Mouse (Mus musculus) MEL (cell line): Measurements from ENCODE around the gene Ppm1m. TPM values are rescaled to one million over a fixed set of nuclear protein-coding genes. Genes with fewer than 3 reads are reported as not detected.
A peak's percentile ranks its signal among the peaks of the same experiment; 100 is the strongest.

Experiments used
- DNase-seq: peaks from one replicate; pipeline ENCODE4 v3.0.0; 2011; ENCODE audit warnings: low read depth, low spot score
- H3K27ac ChIP-seq: 2 replicates; pipeline ENCODE4 v1.5.1; 2012; ENCODE audit warnings: low read depth, mild to moderate bottlenecking, control low read depth, low read length, moderate library complexity; ENCODE audit not compliant: control insufficient read depth
- H3K27me3 ChIP-seq, 2 experiments: fragments of 150-350 bp in 1 of 2; sonication (generic) in 1 of 2; 2 replicates each; pipeline ENCODE4 v1.6.1; 2012; ENCODE audit warnings: low read length in 2 of 2, mild to moderate bottlenecking in 2 of 2, improper control_type of control experiment in 1 of 2, moderate library complexity in 1 of 2; ENCODE audit not compliant: insufficient read depth in 2 of 2, control insufficient read depth in 1 of 2
- H3K36me3 ChIP-seq, 2 experiments: 2 replicates each; pipeline ENCODE4 v1.6.1; 2012 to 2014; ENCODE audit warnings: low read length in 2 of 2, improper control_type of control experiment in 1 of 2, inconsistent platforms in 1 of 2, mild to moderate bottlenecking in 1 of 2; ENCODE audit not compliant: insufficient read depth in 2 of 2, control insufficient read depth in 1 of 2
- H3K4me1 ChIP-seq, 2 experiments: fragments of 150-350 bp in 1 of 2; sonication (generic) in 1 of 2; 2 replicates each; pipeline ENCODE4 v1.6.1; 2012; ENCODE audit warnings: low read length in 2 of 2, improper control_type of control experiment in 1 of 2, mild to moderate bottlenecking in 1 of 2; ENCODE audit not compliant: insufficient read depth in 2 of 2, control insufficient read depth in 1 of 2
- H3K4me3 ChIP-seq, 2 experiments: fragments of 150-350 bp in 1 of 2; sonication (generic) in 1 of 2; 2 replicates each; pipeline ENCODE4 v1.5.1; 2012; ENCODE audit warnings: low read depth in 2 of 2, low read length in 2 of 2, mild to moderate bottlenecking in 2 of 2, moderate library complexity in 2 of 2, control low read depth in 1 of 2, improper control_type of control experiment in 1 of 2; ENCODE audit not compliant: control insufficient read depth in 1 of 2, insufficient read depth in 1 of 2
- H3K79me2 ChIP-seq: 2 replicates; pipeline ENCODE4 v1.6.1; 2012; ENCODE audit warnings: mild to moderate bottlenecking, low read length, moderate library complexity; ENCODE audit not compliant: control insufficient read depth, poor library complexity, insufficient read depth
- H3K9ac ChIP-seq: 2 replicates; pipeline ENCODE4 v1.6.1; 2012; ENCODE audit warnings: low read depth, mild to moderate bottlenecking, control low read depth, low read length, moderate library complexity; ENCODE audit not compliant: control insufficient read depth, poor library complexity, severe bottlenecking
- H3K9me3 ChIP-seq: fragments of 150-350 bp; sonication (generic); replicated peaks from 2 replicates; pipeline ENCODE4 v1.6.1; 2012; ENCODE audit warnings: mild to moderate bottlenecking, low read length, improper control_type of control experiment, moderate library complexity; ENCODE audit not compliant: insufficient read depth
- GABPA ChIP-seq: IDR thresholded peaks from 2 replicates; pipeline ENCODE4 v1.6.1; 2012; ENCODE audit warnings: low read depth, mild to moderate bottlenecking, inconsistent platforms, low read length, improper control_type of control experiment, moderate library complexity
- JUND ChIP-seq: IDR thresholded peaks from 2 replicates; pipeline ENCODE4 v1.6.1; 2011; ENCODE audit warnings: low read depth, mild to moderate bottlenecking, improper control_type of control experiment, low read length
- MAX ChIP-seq: IDR thresholded peaks from 2 replicates; pipeline ENCODE4 v1.6.1; 2011; ENCODE audit warnings: low read length, improper control_type of control experiment
- MAZ ChIP-seq: IDR thresholded peaks from 2 replicates; pipeline ENCODE4 v1.6.1; 2012; ENCODE audit warnings: low read depth, mild to moderate bottlenecking, inconsistent platforms, low read length, improper control_type of control experiment
- MEF2A ChIP-seq: IDR thresholded peaks from 2 replicates; pipeline ENCODE4 v1.6.1; 2014; ENCODE audit warnings: low read depth, mild to moderate bottlenecking, inconsistent platforms, low read length, improper control_type of control experiment; ENCODE audit not compliant: poor library complexity, insufficient replicate concordance, severe bottlenecking; ENCODE audit errors: extremely low read depth
- MXI1 ChIP-seq: IDR thresholded peaks from 2 replicates; pipeline ENCODE4 v1.6.1; 2011; ENCODE audit warnings: mild to moderate bottlenecking, low read depth, low read length, improper control_type of control experiment
- MYC ChIP-seq: IDR thresholded peaks from 2 replicates; pipeline ENCODE4 v1.6.1; 2011; ENCODE audit warnings: low read depth, mild to moderate bottlenecking, low read length, improper control_type of control experiment, moderate library complexity
- NRF1 ChIP-seq: IDR thresholded peaks from 2 replicates; pipeline ENCODE4 v1.6.1; 2014; ENCODE audit warnings: low read depth, mild to moderate bottlenecking, inconsistent platforms, low read length, improper control_type of control experiment, moderate library complexity; ENCODE audit not compliant: poor library complexity, insufficient read depth, severe bottlenecking
- POLR2AphosphoS2 ChIP-seq: IDR thresholded peaks from 2 replicates; pipeline ENCODE4 v1.6.1; 2011; ENCODE audit warnings: low read length, improper control_type of control experiment
- SIN3A ChIP-seq: IDR thresholded peaks from 2 replicates; pipeline ENCODE4 v1.6.1; 2012; ENCODE audit warnings: low read length, improper control_type of control experiment, inconsistent platforms
- SMC3 ChIP-seq: IDR thresholded peaks from 2 replicates; pipeline ENCODE4 v1.6.1; 2011; ENCODE audit warnings: low read depth, low read length, improper control_type of control experiment
- TAL1 ChIP-seq: IDR thresholded peaks from 2 replicates; pipeline ENCODE4 v1.6.1; 2012; ENCODE audit warnings: mild to moderate bottlenecking, inconsistent platforms, low read length, moderate library complexity, mixed read lengths
- TBP ChIP-seq: IDR thresholded peaks from 2 replicates; pipeline ENCODE4 v1.8.0; 2011; ENCODE audit warnings: low read depth, low read length, improper control_type of control experiment
- TCF12 ChIP-seq: IDR thresholded peaks from 2 replicates; pipeline ENCODE4 v1.6.1; 2014; ENCODE audit warnings: low read depth, mild to moderate bottlenecking, inconsistent platforms, low read length, improper control_type of control experiment, moderate library complexity
- ZNF384 ChIP-seq: IDR thresholded peaks from 2 replicates; pipeline ENCODE4 v1.6.1; 2012; ENCODE audit warnings: low read depth, mild to moderate bottlenecking, inconsistent platforms, low read length, improper control_type of control experiment
- polyA plus RNA-seq, 2 experiments: library from polyadenylated mRNA; stranded (reverse) in 1 of 2; unstranded in 1 of 2; fragments of >175 nt in 1 of 2; fragments of >200 nt in 1 of 2; gene quantifications; 2 replicates each; pipeline versions ENCODE4 v1.2.1 to v1.2.4; 2012; ENCODE audit warnings: low replicate concordance in 2 of 2, low read depth in 1 of 2; ENCODE audit not compliant: insufficient read length in 2 of 2, insufficient read depth in 1 of 2, missing spikeins in 1 of 2
- total RNA-seq: library from RNA; depleted of rRNA; stranded (reverse); fragments of 300-350 nt; gene quantifications from 2 replicates; pipeline ENCODE4 v1.2.3, GENCODE M21; 2012

Ppm1m gene
- total and polyA plus RNA-seq, 3 experiments = 34.2 to 47.2 TPM; not detected in 1

DNA sequence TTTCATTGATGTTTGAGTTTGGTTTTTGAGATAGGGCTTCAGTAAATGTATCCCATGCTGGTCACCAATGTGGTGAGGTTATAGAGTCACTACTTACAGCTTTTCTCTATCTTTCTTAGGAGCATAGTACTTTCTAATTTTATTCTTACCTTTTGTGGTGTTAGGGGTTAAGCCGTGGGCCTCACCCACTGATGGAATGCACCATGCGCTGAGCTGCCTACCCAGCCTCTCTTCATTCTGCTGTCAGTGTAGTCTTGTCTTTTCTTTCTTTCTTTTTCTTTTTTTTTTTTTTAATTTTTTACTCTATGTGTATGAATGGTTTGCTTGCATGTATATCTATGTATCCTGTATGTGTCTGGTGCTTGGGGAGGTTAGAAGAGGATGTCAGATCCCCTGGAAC, 20.1 kb downstream of the Ppm1m start:
- Histone ChIP-seq H3K79me2 (peaks cover 29% of the 10 kb centered on the region), H3K27me3 (no peaks in the 10 kb centered on the region), H3K4me3 (no peak overlapping the region), H3K9ac (no peak overlapping the region), H3K9me3 (no peaks in the 10 kb centered on the region), H3K4me1 (peaks cover 0 to 9% of the 10 kb centered on the region in 2 experiments; a peak in 3 of 4 replicates), H3K27ac (no peak overlapping the region), H3K36me3 (peaks cover 14 to 54% of the 10 kb centered on the region in 2 experiments)
- DNase-seq = no peak
- no peak for TF ChIP-seq SMC3

DNA sequence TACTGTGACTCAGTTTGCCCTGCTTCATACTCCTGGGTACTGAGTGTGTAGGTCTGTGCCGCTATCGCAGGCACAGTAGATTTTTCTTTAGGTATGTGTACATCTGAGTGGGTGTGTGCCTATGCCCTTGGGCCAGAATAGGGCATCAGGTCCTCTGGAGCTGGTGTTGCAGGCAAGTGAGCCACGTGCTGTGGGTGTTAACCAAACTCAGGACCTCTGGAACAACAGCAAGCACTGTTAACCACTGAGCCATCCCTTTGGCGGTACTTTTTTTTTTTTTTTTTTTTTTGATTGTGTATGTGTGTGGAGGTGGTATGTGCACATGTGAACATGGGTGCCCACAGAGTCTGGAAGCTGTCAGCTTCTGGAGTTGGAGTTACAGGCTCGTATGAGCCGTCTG, 21.7 kb downstream of the Ppm1m start:
- H3K27me3 ChIP-seq = no peaks in the 10 kb centered on the region
- H3K4me3 ChIP-seq = no peak overlapping the region
- TF ChIP-seq ZNF384 (0 out of 2 replicates have a peak, but pooled peaks have one; percentile 19), SIN3A (no peak)
- TF ChIP-seq, all 39 proteins: peak for 1
- Histone ChIP-seq H3K9ac (no peak overlapping the region), H3K36me3 (peaks cover 30 to 44% of the 10 kb centered on the region in 2 experiments), H3K9me3 (no peaks in the 10 kb centered on the region), H3K27ac (no peak overlapping the region), H3K4me1 (peaks cover 13 to 18% of the 10 kb centered on the region in 2 experiments), H3K79me2 (peaks cover 43% of the 10 kb centered on the region)
- no peak for DNase-seq

DNA sequence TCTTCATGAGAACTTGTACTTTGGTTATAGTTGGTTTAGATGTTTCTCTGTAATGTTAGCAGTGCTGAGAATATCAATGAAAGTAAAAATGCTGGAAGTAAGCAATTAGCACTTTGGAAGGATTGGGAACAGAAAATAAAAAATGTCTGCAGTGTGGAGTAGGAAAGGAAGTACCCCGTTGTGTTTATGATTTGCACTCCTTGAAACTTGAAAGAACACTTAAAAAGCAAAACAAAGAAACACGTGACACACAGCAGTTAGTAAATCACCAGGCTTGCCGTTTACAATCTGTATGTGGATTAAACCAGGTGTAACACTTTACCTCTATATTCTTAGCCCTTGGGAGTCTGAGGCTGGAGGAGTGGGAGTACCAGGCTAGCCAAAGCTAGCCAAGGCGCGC, 22.8 kb downstream of the Ppm1m start:
- Histone ChIP-seq H3K4me1 (peaks cover 13 to 21% of the 10 kb centered on the region in 2 experiments), H3K9ac (no peak overlapping the region), H3K36me3 (peaks cover 30 to 37% of the 10 kb centered on the region in 2 experiments), H3K9me3 (no peaks in the 10 kb centered on the region), H3K27ac (no peak overlapping the region), H3K27me3 (no peaks in the 10 kb centered on the region), H3K4me3 (no peak overlapping the region), H3K79me2 (peaks cover 51% of the 10 kb centered on the region)
- TF ChIP-seq TBP = no peak
- TF ChIP-seq POLR2AphosphoS2 = no peak
- no peak for TF ChIP-seq TAL1
- TF ChIP-seq MEF2A = no peak
- TF ChIP-seq MYC = no peak
- TF ChIP-seq NRF1 = no peak
- TF ChIP-seq ZNF384 = no peak
- TF ChIP-seq MXI1 = no peak
- TF ChIP-seq GABPA = no peak
- TF ChIP-seq JUND = no peak
- no peak for TF ChIP-seq TCF12
- TF ChIP-seq MAZ = no peak
- no peak for TF ChIP-seq MAX
- no peak for DNase-seq
